Mouse (Mus musculus): ENCODE measurements around the gene Coq10b. TPM values are rescaled to one million over a fixed set of nuclear protein-coding genes. Genes with fewer than 3 reads are reported as not detected.
"Not testable (repeated sequence)": the region's sequence is repeated elsewhere in the genome, so short reads cannot be mapped to it uniquely, and the experiment has no call there.

The Coq10b gene
- polyA plus RNA-seq (2016; fragmentation: Nextera tagmentation; extraction: Ambion mirVana) = 21.7 and 22.0 TPM in 2 replicates

- Histone ChIP-seq H3K27ac (replicated peaks) (peak within 1 kb of the TSS; percentile 89), H3K36me3 (replicated peaks) (peaks cover 17% of the 10 kb centered on the region), H3K9me3 (no peaks in the 10 kb centered on the region), H3K4me1 (peaks cover 13% of the 10 kb centered on the region), H3K27me3 (replicated peaks; ENCODE audit: low read depth, poor library complexity, severe bottlenecking) (peaks cover 6% of the 10 kb centered on the region; the same call in 1 of the 2 replicates), H3K4me3 (peak within 1 kb of the TSS; percentile 90)
- peak; percentile 99 for DNase-seq (ENCODE audit: low spot score)
- WGBS = under 1% methylated on average over 46 of the region's 46 CpGs
These were observed at the start of gene Coq10b for GRCm38 (mm10) chr1:55052355-55052953. TSS of gene Coq10b (plus strand) at chr1:55052770.

- WGBS = 80% methylated on average over 2 of the region's 2 CpGs
- not testable (repeated sequence) for H3K27ac ChIP-seq (replicated peaks); H3K9me3 ChIP-seq; H3K4me3 ChIP-seq; H3K27me3 ChIP-seq (replicated peaks; ENCODE audit: low read depth, poor library complexity, severe bottlenecking); DNase-seq (ENCODE audit: low spot score); H3K4me1 ChIP-seq
- peaks cover 99% of the 10 kb centered on the region for H3K36me3 ChIP-seq (replicated peaks)
These were observed 44.3 kb upstream of the Coq10b start for GRCm38 (mm10) chr1:55008313-55008712.

GRCm38 (mm10) chr1:55012513-55012912 is 40.1 kb upstream of the Coq10b start:
- H3K27ac ChIP-seq (replicated peaks) = no peak overlapping the region
- WGBS = 72% methylated on average over 3 of the region's 3 CpGs
- no peaks in the 10 kb centered on the region for H3K4me1 ChIP-seq
- H3K27me3 ChIP-seq (replicated peaks; ENCODE audit: low read depth, poor library complexity, severe bottlenecking) = no peaks in the 10 kb centered on the region
- no peak for DNase-seq (ENCODE audit: low spot score)
- H3K9me3 ChIP-seq = no peaks in the 10 kb centered on the region
- no peak overlapping the region for H3K4me3 ChIP-seq
- peaks cover 99% of the 10 kb centered on the region for H3K36me3 ChIP-seq (replicated peaks)

GRCm38 (mm10) chr1:55021907-55022306 is 30.7 kb upstream of the Coq10b start:
- DNase-seq (ENCODE audit: low spot score) = no peak
- H3K4me3 ChIP-seq = no peak overlapping the region
- H3K4me1 ChIP-seq = peaks cover 6% of the 10 kb centered on the region
- H3K27ac ChIP-seq (replicated peaks) = no peak overlapping the region
- H3K27me3 ChIP-seq (replicated peaks; ENCODE audit: low read depth, poor library complexity, severe bottlenecking) = no peaks in the 10 kb centered on the region
- H3K36me3 ChIP-seq (replicated peaks) = peaks cover 65% of the 10 kb centered on the region
- H3K9me3 ChIP-seq = 0 out of 2 replicates have a peak, but pooled peaks cover 2% of the 10 kb centered on the region

GRCm38 (mm10) chr1:55025656-55026430 is 26.7 kb upstream of the Coq10b start:
- WGBS = 21% methylated on average over 10 of the region's 10 CpGs
- H3K4me3 ChIP-seq = peak overlapping the region; percentile 86
- peaks cover 6% of the 10 kb centered on the region for H3K4me1 ChIP-seq
- H3K27me3 ChIP-seq (replicated peaks; ENCODE audit: low read depth, poor library complexity, severe bottlenecking) = no peaks in the 10 kb centered on the region
- 0 out of 2 replicates have a peak, but pooled peaks cover 2% of the 10 kb centered on the region for H3K9me3 ChIP-seq
- H3K27ac ChIP-seq (replicated peaks) = peak overlapping the region; percentile 98
- no peak for DNase-seq (ENCODE audit: low spot score)
- peaks cover 35% of the 10 kb centered on the region for H3K36me3 ChIP-seq (replicated peaks)

- peaks cover 34% of the 10 kb centered on the region for H3K36me3 ChIP-seq (replicated peaks)
- 0 out of 2 replicates have a peak, but pooled peaks cover 2% of the 10 kb centered on the region for H3K9me3 ChIP-seq
- H3K27me3 ChIP-seq (replicated peaks; ENCODE audit: low read depth, poor library complexity, severe bottlenecking) = no peaks in the 10 kb centered on the region
- peaks cover 6% of the 10 kb centered on the region for H3K4me1 ChIP-seq
- WGBS = under 1% methylated on average over 55 of the region's 55 CpGs
- no peak for DNase-seq (ENCODE audit: low spot score)
- peak overlapping the region; percentile 86 for H3K4me3 ChIP-seq
- H3K27ac ChIP-seq (replicated peaks) = peak overlapping the region; percentile 98
These were observed 25.9 kb upstream of the Coq10b start for GRCm38 (mm10) chr1:55026444-55027252.

GRCm38 (mm10) chr1:55027253-55027801 is 25.2 kb upstream of the Coq10b start, which contains the start of gene Sf3b1:
TSS of gene Sf3b1 (minus strand) at chr1:55027481.
- peak; percentile 98 for DNase-seq (ENCODE audit: low spot score)
- WGBS = 2% methylated on average over 46 of the region's 46 CpGs

GRCm38 (mm10) chr1:55027966-55028365 is 24.6 kb upstream of the Coq10b start:
- no peak for DNase-seq (ENCODE audit: low spot score)
- Histone ChIP-seq H3K27ac (replicated peaks) (peak overlapping the region; percentile 98), H3K4me3 (peak overlapping the region; percentile 86), H3K4me1 (peaks cover 6% of the 10 kb centered on the region), H3K9me3 (0 out of 2 replicates have a peak, but pooled peaks cover 2% of the 10 kb centered on the region), H3K27me3 (replicated peaks; ENCODE audit: low read depth, poor library complexity, severe bottlenecking) (no peaks in the 10 kb centered on the region), H3K36me3 (replicated peaks) (peaks cover 24% of the 10 kb centered on the region)
- 92% methylated on average over 1 of the region's 1 CpGs for WGBS

More at GRCm38 (mm10) chr1:55027253-55027801, 25.2 kb upstream of the Coq10b start, which contains the start of gene Sf3b1:
- Histone ChIP-seq H3K9me3 (0 out of 2 replicates have a peak, but pooled peaks cover 2% of the 10 kb centered on the region), H3K27ac (replicated peaks) (peak within 1 kb of the TSS; percentile 98), H3K27me3 (replicated peaks; ENCODE audit: low read depth, poor library complexity, severe bottlenecking) (no peaks in the 10 kb centered on the region), H3K4me1 (peaks cover 6% of the 10 kb centered on the region), H3K4me3 (peak within 1 kb of the TSS; percentile 86), H3K36me3 (replicated peaks) (peaks cover 30% of the 10 kb centered on the region)

- Histone ChIP-seq H3K4me3 (no peak overlapping the region), H3K9me3 (no peaks in the 10 kb centered on the region), H3K27ac (replicated peaks) (no peak overlapping the region), H3K27me3 (replicated peaks; ENCODE audit: low read depth, poor library complexity, severe bottlenecking) (no peaks in the 10 kb centered on the region), H3K4me1 (peaks cover 6% of the 10 kb centered on the region), H3K36me3 (replicated peaks) (peaks cover 17% of the 10 kb centered on the region)
- no peak for DNase-seq (ENCODE audit: low spot score)
- 86% methylated on average over 11 of the region's 11 CpGs for WGBS
These were observed 23.9 kb upstream of the Coq10b start for GRCm38 (mm10) chr1:55028512-55029249.

- Histone ChIP-seq H3K27me3 (replicated peaks; ENCODE audit: low read depth, poor library complexity, severe bottlenecking) (no peaks in the 10 kb centered on the region), H3K9me3 (no peaks in the 10 kb centered on the region), H3K36me3 (replicated peaks) (peaks cover 9% of the 10 kb centered on the region), H3K4me3 (no peak overlapping the region), H3K4me1 (peaks cover 6% of the 10 kb centered on the region), H3K27ac (replicated peaks) (no peak overlapping the region)
- 72% methylated on average over 4 of the region's 4 CpGs for WGBS
- no peak for DNase-seq (ENCODE audit: low spot score)
These were observed 23.1 kb upstream of the Coq10b start for GRCm38 (mm10) chr1:55029446-55029845.

GRCm38 (mm10) chr1:55031026-55031779 is 21.4 kb upstream of the Coq10b start:
- Histone ChIP-seq H3K9me3 (no peaks in the 10 kb centered on the region), H3K27ac (replicated peaks) (no peak overlapping the region), H3K4me3 (no peak overlapping the region), H3K4me1 (no peaks in the 10 kb centered on the region), H3K36me3 (replicated peaks) (no peaks in the 10 kb centered on the region), H3K27me3 (replicated peaks; ENCODE audit: low read depth, poor library complexity, severe bottlenecking) (no peaks in the 10 kb centered on the region)
- DNase-seq (ENCODE audit: low spot score) = no peak
